Mouse (Mus musculus): ENCODE measurements around the gene Tubgcp6. TPM values are rescaled to one million over a fixed set of nuclear protein-coding genes. Genes with fewer than 3 reads are reported as not detected.

The Tubgcp6 gene
- polyA plus RNA-seq, 1 experiment from 2014 or later, result 22.1 TPM

DNA sequence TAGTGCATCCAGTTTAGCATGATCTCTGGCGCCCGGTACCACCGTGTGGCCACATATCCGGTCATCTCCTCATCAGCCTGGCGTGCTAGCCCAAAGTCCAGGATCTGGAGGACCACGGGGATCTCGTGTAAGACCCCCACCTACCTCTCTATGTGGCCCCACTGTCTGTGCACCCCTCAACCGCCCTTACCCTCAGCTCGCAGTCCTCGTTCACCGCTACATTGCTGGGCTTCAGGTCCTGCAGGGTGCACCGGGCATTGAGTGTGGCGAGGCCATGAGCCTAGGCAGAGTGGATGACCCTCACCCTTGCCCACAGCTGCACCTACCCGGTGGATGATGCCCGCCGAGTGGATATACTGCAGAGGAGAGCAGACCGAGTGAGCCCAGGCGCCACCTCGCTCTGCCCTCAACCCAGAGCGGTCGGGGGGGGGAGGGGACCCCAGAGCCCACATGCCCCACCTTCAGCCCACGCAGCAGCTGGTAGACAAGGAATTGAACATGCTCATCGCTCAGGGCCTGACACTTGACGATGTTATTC lies 23.0 kb upstream of the Tubgcp6 start:
- H3K4me3 ChIP-seq (replicated peaks; ENCODE audit: low read length), result peak overlapping the region; percentile 87
- no peaks in the 10 kb centered on the region for H3K9me3 ChIP-seq (ENCODE audit: control insufficient read depth, low read length)
- H3K4me1 ChIP-seq (replicated peaks; ENCODE audit: control insufficient read depth, insufficient read depth, low read length), result peaks cover 34% of the 10 kb centered on the region
- no peak overlapping the region for H3K27ac ChIP-seq (ENCODE audit: low read length)
- ATAC-seq, result no peak
- peak overlapping the region; percentile 85 for H3K4me2 ChIP-seq (ENCODE audit: low read length)
- WGBS, result 80% methylated on average over 24 of the region's 24 CpGs
- no peak overlapping the region for H3K9ac ChIP-seq (replicated peaks; ENCODE audit: low read depth, low read length)
- H3K36me3 ChIP-seq (ENCODE audit: control insufficient read depth, insufficient read depth), result peaks cover 3% of the 10 kb centered on the region; the same call in 1 of the 2 replicates
- H3K27me3 ChIP-seq (replicated peaks; ENCODE audit: control insufficient read depth, insufficient read depth, low read length), result no peaks in the 10 kb centered on the region; the same call in 1 of the 2 replicates

DNA sequence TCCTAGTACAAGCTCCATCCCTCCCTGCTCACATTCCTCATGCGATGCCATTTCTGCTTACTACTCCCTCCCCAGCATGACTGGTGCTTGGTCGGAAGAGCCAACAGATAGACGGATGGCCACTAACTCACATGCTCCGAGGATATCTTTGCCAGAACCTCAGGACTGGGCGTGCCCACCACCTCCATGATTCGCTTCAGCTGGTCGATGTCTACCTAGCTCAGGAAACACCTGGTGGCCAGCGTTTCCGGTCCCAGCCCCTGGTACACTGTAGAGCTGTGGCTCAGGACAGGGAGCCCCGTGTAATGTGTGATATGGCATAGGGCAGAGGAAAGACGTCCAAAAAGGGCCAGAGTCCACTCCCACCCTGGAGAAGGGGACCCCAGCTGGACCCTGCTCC lies 22.1 kb upstream of the Tubgcp6 start:
- no peak for ATAC-seq
- H3K27me3 ChIP-seq (replicated peaks; ENCODE audit: control insufficient read depth, insufficient read depth, low read length), result peaks cover under 1% of the 10 kb centered on the region
- no peak overlapping the region for H3K27ac ChIP-seq (ENCODE audit: low read length)
- H3K4me1 ChIP-seq (replicated peaks; ENCODE audit: control insufficient read depth, insufficient read depth, low read length), result peaks cover 39% of the 10 kb centered on the region
- H3K4me2 ChIP-seq (ENCODE audit: low read length), result no peak overlapping the region
- H3K36me3 ChIP-seq (ENCODE audit: control insufficient read depth, insufficient read depth), result peaks cover 3% of the 10 kb centered on the region; the same call in 1 of the 2 replicates
- WGBS, result 91% methylated on average over 11 of the region's 11 CpGs
- H3K9me3 ChIP-seq (ENCODE audit: control insufficient read depth, low read length), result no peaks in the 10 kb centered on the region
- no peak overlapping the region for H3K4me3 ChIP-seq (replicated peaks; ENCODE audit: low read length)
- H3K9ac ChIP-seq (replicated peaks; ENCODE audit: low read depth, low read length), result no peak overlapping the region

DNA sequence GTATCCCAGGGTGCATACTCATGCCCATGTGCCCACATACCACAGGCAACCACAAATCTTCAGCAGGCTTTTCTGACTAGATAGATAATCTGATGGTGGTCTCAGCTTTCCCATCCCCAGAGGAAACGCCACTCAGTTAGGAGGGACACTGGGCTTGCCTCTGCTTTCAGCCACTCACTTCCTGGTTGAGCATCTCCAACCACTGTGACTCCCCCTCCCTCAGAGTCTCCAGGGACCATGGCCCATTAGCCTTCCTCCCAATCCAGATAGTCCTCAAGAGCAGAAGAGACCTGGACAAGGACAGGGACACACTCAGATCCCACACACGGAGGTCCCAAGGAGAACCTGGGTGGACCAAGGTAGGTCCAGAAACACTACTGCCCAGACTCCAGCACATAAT lies 20.2 kb upstream of the Tubgcp6 start:
- H3K4me2 ChIP-seq (ENCODE audit: low read length), result no peak overlapping the region
- peaks cover 35% of the 10 kb centered on the region for H3K4me1 ChIP-seq (replicated peaks; ENCODE audit: control insufficient read depth, insufficient read depth, low read length)
- H3K9me3 ChIP-seq (ENCODE audit: control insufficient read depth, low read length), result no peaks in the 10 kb centered on the region
- no peak for ATAC-seq
- H3K27me3 ChIP-seq (replicated peaks; ENCODE audit: control insufficient read depth, insufficient read depth, low read length), result peaks cover 7% of the 10 kb centered on the region
- peaks cover 3% of the 10 kb centered on the region; the same call in 1 of the 2 replicates for H3K36me3 ChIP-seq (ENCODE audit: control insufficient read depth, insufficient read depth)
- 88% methylated on average over 2 of the region's 2 CpGs for WGBS
- no peak overlapping the region for H3K27ac ChIP-seq (ENCODE audit: low read length)
- H3K9ac ChIP-seq (replicated peaks; ENCODE audit: low read depth, low read length), result no peak overlapping the region
- no peak overlapping the region for H3K4me3 ChIP-seq (replicated peaks; ENCODE audit: low read length)

DNA sequence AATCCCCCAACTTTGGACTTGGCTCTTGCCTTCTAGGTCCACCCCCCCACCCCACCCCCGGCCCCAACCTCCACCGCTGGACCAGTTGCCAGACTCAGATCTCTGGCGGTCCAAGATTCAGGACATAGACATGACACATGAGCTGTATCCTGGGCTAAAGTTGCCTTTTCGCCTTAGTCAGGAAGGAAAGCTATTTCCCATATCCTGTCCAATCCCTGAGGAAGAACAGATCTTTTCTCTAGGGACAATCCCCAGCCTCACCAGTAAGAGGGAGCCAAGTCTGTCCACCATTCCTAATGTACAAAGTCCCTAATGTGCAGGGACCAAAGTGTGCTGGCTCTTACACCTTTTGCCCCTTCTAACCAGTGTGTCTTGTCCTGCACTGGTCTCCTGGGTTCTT lies 19.0 kb upstream of the Tubgcp6 start:
- no peak overlapping the region for H3K4me3 ChIP-seq (replicated peaks; ENCODE audit: low read length)
- H3K36me3 ChIP-seq (ENCODE audit: control insufficient read depth, insufficient read depth), result peaks cover 3% of the 10 kb centered on the region; the same call in 1 of the 2 replicates
- H3K4me2 ChIP-seq (ENCODE audit: low read length), result no peak overlapping the region
- peaks cover 7% of the 10 kb centered on the region for H3K27me3 ChIP-seq (replicated peaks; ENCODE audit: control insufficient read depth, insufficient read depth, low read length)
- H3K27ac ChIP-seq (ENCODE audit: low read length), result no peak overlapping the region
- ATAC-seq, result no peak
- H3K9ac ChIP-seq (replicated peaks; ENCODE audit: low read depth, low read length), result no peak overlapping the region
- H3K9me3 ChIP-seq (ENCODE audit: control insufficient read depth, low read length), result no peaks in the 10 kb centered on the region
- H3K4me1 ChIP-seq (replicated peaks; ENCODE audit: control insufficient read depth, insufficient read depth, low read length), result peaks cover 25% of the 10 kb centered on the region
- 72% methylated on average over 4 of the region's 4 CpGs for WGBS

DNA sequence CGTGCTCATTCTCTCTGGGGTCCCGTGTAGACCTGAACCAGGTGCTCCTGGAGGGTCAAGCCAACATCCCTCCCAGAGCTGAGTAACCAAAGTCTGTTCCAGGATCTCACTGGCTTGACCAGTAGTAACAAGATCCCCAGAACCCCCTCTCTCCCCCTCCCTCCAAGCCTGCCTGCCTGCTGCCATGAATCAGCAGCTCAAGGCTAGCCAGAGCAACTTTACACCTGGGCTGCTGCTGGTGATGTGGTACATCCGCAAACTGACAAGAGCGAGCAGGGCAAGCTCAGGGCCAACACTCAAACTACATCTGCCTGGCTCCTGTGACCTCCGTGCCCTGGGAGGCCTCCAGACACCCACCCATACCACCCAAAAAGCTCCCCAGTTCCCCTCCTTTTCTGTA lies 18.5 kb upstream of the Tubgcp6 start:
- no peak for ATAC-seq
- Histone ChIP-seq H3K9ac (replicated peaks; ENCODE audit: low read depth, low read length) (no peak overlapping the region), H3K36me3 (ENCODE audit: control insufficient read depth, insufficient read depth) (peaks cover 3% of the 10 kb centered on the region; the same call in 1 of the 2 replicates), H3K27me3 (replicated peaks; ENCODE audit: control insufficient read depth, insufficient read depth, low read length) (peaks cover 7% of the 10 kb centered on the region), H3K4me3 (replicated peaks; ENCODE audit: low read length) (no peak overlapping the region), H3K9me3 (ENCODE audit: control insufficient read depth, low read length) (no peaks in the 10 kb centered on the region), H3K4me2 (ENCODE audit: low read length) (no peak overlapping the region), H3K4me1 (replicated peaks; ENCODE audit: control insufficient read depth, insufficient read depth, low read length) (peaks cover 20% of the 10 kb centered on the region), H3K27ac (ENCODE audit: low read length) (no peak overlapping the region)
- 31% methylated on average over 5 of the region's 5 CpGs for WGBS

DNA sequence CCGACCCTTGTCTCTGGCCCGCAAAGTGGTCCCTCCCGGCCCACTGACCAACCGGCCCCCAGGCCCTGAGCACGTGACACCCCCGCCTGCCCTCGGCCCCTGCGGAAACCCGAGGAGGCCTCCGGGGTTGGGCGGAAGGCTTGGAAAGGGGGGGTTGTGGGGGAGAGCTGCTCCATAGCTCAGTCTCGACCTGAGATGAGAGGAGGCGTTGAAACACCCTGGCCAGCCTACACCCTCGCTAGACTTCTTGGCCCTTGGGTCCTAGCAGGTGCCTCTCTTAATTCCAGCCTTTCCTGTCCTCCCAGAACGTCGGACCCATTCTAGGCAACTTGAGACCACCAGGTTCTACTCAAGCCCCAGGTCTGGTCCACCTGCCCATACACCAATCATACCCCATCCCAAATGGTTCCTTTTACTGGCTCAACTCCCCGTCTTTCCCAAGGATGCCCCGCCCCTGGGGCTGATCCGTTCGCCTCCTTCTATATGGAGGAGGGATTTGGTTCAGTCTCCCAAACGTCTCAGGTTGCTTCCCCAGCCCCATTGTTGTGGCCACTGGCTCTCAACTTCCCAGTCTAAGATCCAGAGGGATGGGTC lies 17.8 kb upstream of the Tubgcp6 start, which contains the start of gene Mapk12:
TSS of gene Mapk12 (minus strand) at position 45 of the 594 bp plus-strand sequence.
- no peak within 1 kb of the TSS for H3K27ac ChIP-seq (ENCODE audit: low read length)

DNA sequence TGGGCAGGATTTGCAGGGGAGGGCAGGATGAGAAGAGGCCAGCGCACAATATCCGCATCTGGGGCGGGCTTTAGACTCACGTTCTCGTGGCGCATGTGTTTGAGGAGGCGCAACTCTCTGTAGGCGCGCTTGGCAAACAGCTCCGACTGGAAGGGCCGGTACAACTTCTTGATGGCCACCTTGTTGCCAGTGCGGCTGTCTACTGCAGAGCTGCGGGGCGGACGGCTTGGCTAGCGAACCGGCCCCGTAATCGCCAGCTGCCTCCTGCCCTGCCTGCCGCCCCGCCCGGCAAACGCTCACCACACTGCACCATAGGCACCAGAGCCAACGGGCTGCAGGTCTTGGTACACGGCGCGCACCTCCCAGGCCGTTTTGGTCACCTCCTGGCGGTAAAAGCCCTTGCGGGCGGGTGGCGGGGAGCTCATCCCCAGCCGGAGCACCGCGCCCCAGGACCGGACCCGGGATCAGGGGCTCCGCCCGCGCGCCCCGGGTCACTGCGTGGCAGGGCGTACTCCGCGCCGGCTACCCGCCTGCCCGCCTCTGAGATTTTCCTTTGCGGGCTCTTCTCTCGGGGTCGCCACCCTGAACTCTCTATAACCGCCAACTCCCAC lies 17.2 kb upstream of the Tubgcp6 start:
- peaks cover 3% of the 10 kb centered on the region; the same call in 1 of the 2 replicates for H3K36me3 ChIP-seq (ENCODE audit: control insufficient read depth, insufficient read depth)
- no peak overlapping the region for H3K27ac ChIP-seq (ENCODE audit: low read length)
- H3K4me2 ChIP-seq (ENCODE audit: low read length), result peak overlapping the region; percentile 95
- no peaks in the 10 kb centered on the region for H3K9me3 ChIP-seq (ENCODE audit: control insufficient read depth, low read length)
- peak; percentile 50 for ATAC-seq
- H3K9ac ChIP-seq (replicated peaks; ENCODE audit: low read depth, low read length), result peak overlapping the region; percentile 66
- peak overlapping the region; percentile 50 for H3K4me3 ChIP-seq (replicated peaks; ENCODE audit: low read length)
- peaks cover 16% of the 10 kb centered on the region for H3K4me1 ChIP-seq (replicated peaks; ENCODE audit: control insufficient read depth, insufficient read depth, low read length)
- H3K27me3 ChIP-seq (replicated peaks; ENCODE audit: control insufficient read depth, insufficient read depth, low read length), result peaks cover 7% of the 10 kb centered on the region
- 0% methylated on average over 53 of the region's 53 CpGs for WGBS

More for the DNA sequence above, 17.8 kb upstream of the Tubgcp6 start, which contains the start of gene Mapk12:
- peak; percentile 61 for ATAC-seq
- H3K4me1 ChIP-seq (replicated peaks; ENCODE audit: control insufficient read depth, insufficient read depth, low read length), result peaks cover 16% of the 10 kb centered on the region
- peak within 1 kb of the TSS; percentile 66 for H3K9ac ChIP-seq (replicated peaks; ENCODE audit: low read depth, low read length)
- H3K27me3 ChIP-seq (replicated peaks; ENCODE audit: control insufficient read depth, insufficient read depth, low read length), result peaks cover 7% of the 10 kb centered on the region
- peak within 1 kb of the TSS; percentile 95 for H3K4me2 ChIP-seq (ENCODE audit: low read length)
- no peaks in the 10 kb centered on the region for H3K9me3 ChIP-seq (ENCODE audit: control insufficient read depth, low read length)
- H3K36me3 ChIP-seq (ENCODE audit: control insufficient read depth, insufficient read depth), result peaks cover 3% of the 10 kb centered on the region; the same call in 1 of the 2 replicates
- peak within 1 kb of the TSS; percentile 50 for H3K4me3 ChIP-seq (replicated peaks; ENCODE audit: low read length)
- under 1% methylated on average over 20 of the region's 21 CpGs for WGBS

DNA sequence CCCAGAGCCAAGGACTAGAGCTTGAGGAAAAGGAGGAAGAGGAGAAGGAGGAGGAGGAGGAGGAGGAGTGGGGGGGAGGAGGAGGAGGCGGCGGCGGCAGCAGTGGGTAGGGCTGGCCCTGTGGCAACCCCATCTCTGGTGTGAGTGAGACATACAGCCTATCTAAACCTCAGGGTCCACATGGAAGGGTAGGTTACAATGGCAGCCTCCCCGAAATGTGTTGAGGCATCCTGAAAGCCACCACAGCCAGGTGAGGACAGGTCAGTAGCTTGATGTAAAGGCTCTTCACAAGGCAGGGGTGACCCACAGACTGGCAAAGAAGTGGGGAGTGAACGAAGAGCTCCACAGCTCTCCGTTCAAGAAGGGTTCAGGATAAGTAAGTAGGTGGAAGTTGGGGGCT lies 15.6 kb upstream of the Tubgcp6 start:
- Histone ChIP-seq H3K9ac (replicated peaks; ENCODE audit: low read depth, low read length) (no peak overlapping the region), H3K27me3 (replicated peaks; ENCODE audit: control insufficient read depth, insufficient read depth, low read length) (peaks cover 7% of the 10 kb centered on the region), H3K4me2 (ENCODE audit: low read length) (no peak overlapping the region), H3K4me3 (replicated peaks; ENCODE audit: low read length) (no peak overlapping the region), H3K9me3 (ENCODE audit: control insufficient read depth, low read length) (no peaks in the 10 kb centered on the region), H3K27ac (ENCODE audit: low read length) (no peak overlapping the region), H3K36me3 (ENCODE audit: control insufficient read depth, insufficient read depth) (no peaks in the 10 kb centered on the region), H3K4me1 (replicated peaks; ENCODE audit: control insufficient read depth, insufficient read depth, low read length) (peaks cover 16% of the 10 kb centered on the region)
- WGBS, result 95% methylated on average over 6 of the region's 6 CpGs
- ATAC-seq, result no peak

DNA sequence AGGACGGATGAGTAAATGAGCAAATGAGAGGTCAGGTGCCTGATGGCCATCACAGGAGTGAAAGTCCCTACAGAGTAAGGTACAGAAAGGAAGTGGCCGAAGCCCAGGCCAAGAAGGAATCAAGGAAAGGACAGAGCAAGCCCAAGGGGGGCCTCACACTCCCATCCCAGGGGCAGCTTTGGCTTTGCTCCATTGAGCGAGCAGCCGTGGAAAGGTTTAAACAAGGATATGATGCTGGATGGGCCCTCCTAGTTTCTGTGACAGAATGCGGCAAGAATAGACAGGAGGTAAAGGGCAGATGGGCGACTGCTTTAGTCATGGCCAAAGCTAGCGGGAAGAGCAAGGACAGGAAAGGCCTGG lies 15.1 kb upstream of the Tubgcp6 start:
- ATAC-seq, result no peak
- WGBS, result 89% methylated on average over 7 of the region's 7 CpGs
- Histone ChIP-seq H3K9me3 (ENCODE audit: control insufficient read depth, low read length) (no peaks in the 10 kb centered on the region), H3K27ac (ENCODE audit: low read length) (no peak overlapping the region), H3K4me1 (replicated peaks; ENCODE audit: control insufficient read depth, insufficient read depth, low read length) (peaks cover 16% of the 10 kb centered on the region), H3K4me3 (replicated peaks; ENCODE audit: low read length) (no peak overlapping the region), H3K9ac (replicated peaks; ENCODE audit: low read depth, low read length) (no peak overlapping the region), H3K4me2 (ENCODE audit: low read length) (no peak overlapping the region), H3K36me3 (ENCODE audit: control insufficient read depth, insufficient read depth) (no peaks in the 10 kb centered on the region), H3K27me3 (replicated peaks; ENCODE audit: control insufficient read depth, insufficient read depth, low read length) (peaks cover 7% of the 10 kb centered on the region)

All from forebrain, embryonic 16.5 days (tissue).